Mouse (Mus musculus): ENCODE results near the gene Rbm45. TPM values are rescaled to one million over a fixed set of nuclear protein-coding genes. Genes with fewer than 3 reads are reported as not detected.

Rbm45 gene
- 17.4 and 19.5 TPM in 2 replicates for polyA plus RNA-seq (2014; fragmentation: Nextera tagmentation; extraction: Ambion mirVana)

- Histone ChIP-seq H3K9me3 (ENCODE audit: control insufficient read depth, low read length) (no peaks in the 10 kb centered on the region), H3K36me3 (ENCODE audit: control insufficient read depth, insufficient read depth, low read length) (peaks cover 31% of the 10 kb centered on the region), H3K4me2 (ENCODE audit: low read length) (peak within 1 kb of the TSS; percentile 79), H3K9ac (replicated peaks; ENCODE audit: low read length) (peak within 1 kb of the TSS; percentile 81), H3K27me3 (ENCODE audit: control insufficient read depth, insufficient read depth, low read length) (no peaks in the 10 kb centered on the region), H3K4me3 (replicated peaks; ENCODE audit: low read depth, low read length) (peak within 1 kb of the TSS; percentile 95), H3K4me1 (ENCODE audit: control insufficient read depth, insufficient read depth, low read length) (peaks cover 8% of the 10 kb centered on the region), H3K27ac (replicated peaks; ENCODE audit: low read depth, low read length) (peak within 1 kb of the TSS; percentile 67)
- DNase-seq (peak; percentile 96), ATAC-seq (ENCODE audit: low FRiP score, low TSS enrichment) (peak; percentile 92)
- under 1% methylated on average over 61 of the region's 61 CpGs for WGBS
These were observed at the start of gene Rbm45 for GRCm38 (mm10) chr2:76369821-76370655. Rbm45 (plus strand) TSS chr2:76369984.

- 85% methylated on average over 6 of the region's 6 CpGs for WGBS
- Histone ChIP-seq H3K4me3 (replicated peaks; ENCODE audit: low read depth, low read length) (no peak overlapping the region), H3K4me1 (ENCODE audit: control insufficient read depth, insufficient read depth, low read length) (no peaks in the 10 kb centered on the region), H3K27me3 (ENCODE audit: control insufficient read depth, insufficient read depth, low read length) (no peaks in the 10 kb centered on the region), H3K36me3 (ENCODE audit: control insufficient read depth, insufficient read depth, low read length) (no peaks in the 10 kb centered on the region), H3K27ac (replicated peaks; ENCODE audit: low read depth, low read length) (no peak overlapping the region), H3K4me2 (ENCODE audit: low read length) (no peak overlapping the region), H3K9ac (replicated peaks; ENCODE audit: low read length) (no peak overlapping the region), H3K9me3 (ENCODE audit: control insufficient read depth, low read length) (no peaks in the 10 kb centered on the region)
- DNase-seq (no peak), ATAC-seq (ENCODE audit: low FRiP score, low TSS enrichment) (no peak)
These were observed 49.4 kb upstream of the Rbm45 start for GRCm38 (mm10) chr2:76320336-76320735.

- Histone ChIP-seq H3K9me3 (ENCODE audit: control insufficient read depth, low read length) (no peaks in the 10 kb centered on the region), H3K4me3 (replicated peaks; ENCODE audit: low read depth, low read length) (no peak overlapping the region), H3K4me1 (ENCODE audit: control insufficient read depth, insufficient read depth, low read length) (no peaks in the 10 kb centered on the region), H3K4me2 (ENCODE audit: low read length) (no peak overlapping the region), H3K27ac (replicated peaks; ENCODE audit: low read depth, low read length) (no peak overlapping the region), H3K36me3 (ENCODE audit: control insufficient read depth, insufficient read depth, low read length) (no peaks in the 10 kb centered on the region), H3K9ac (replicated peaks; ENCODE audit: low read length) (no peak overlapping the region), H3K27me3 (ENCODE audit: control insufficient read depth, insufficient read depth, low read length) (no peaks in the 10 kb centered on the region)
- WGBS, result 85% methylated on average over 21 of the region's 21 CpGs
- DNase-seq (no peak), ATAC-seq (ENCODE audit: low FRiP score, low TSS enrichment) (no peak)
These were observed 46.5 kb upstream of the Rbm45 start for GRCm38 (mm10) chr2:76323185-76323875.

GRCm38 (mm10) chr2:76324463-76324862 lies 45.3 kb upstream of the Rbm45 start:
- no peak overlapping the region for H3K4me2 ChIP-seq (ENCODE audit: low read length)
- H3K27me3 ChIP-seq (ENCODE audit: control insufficient read depth, insufficient read depth, low read length), result no peaks in the 10 kb centered on the region
- H3K4me3 ChIP-seq (replicated peaks; ENCODE audit: low read depth, low read length), result no peak overlapping the region
- no peak for ATAC-seq (ENCODE audit: low FRiP score, low TSS enrichment)
- no peak for DNase-seq
- no peaks in the 10 kb centered on the region for H3K4me1 ChIP-seq (ENCODE audit: control insufficient read depth, insufficient read depth, low read length)
- WGBS, result 89% methylated on average over 5 of the region's 5 CpGs
- H3K27ac ChIP-seq (replicated peaks; ENCODE audit: low read depth, low read length), result no peak overlapping the region
- H3K9ac ChIP-seq (replicated peaks; ENCODE audit: low read length), result no peak overlapping the region
- no peaks in the 10 kb centered on the region for H3K36me3 ChIP-seq (ENCODE audit: control insufficient read depth, insufficient read depth, low read length)
- H3K9me3 ChIP-seq (ENCODE audit: control insufficient read depth, low read length), result no peaks in the 10 kb centered on the region

GRCm38 (mm10) chr2:76326161-76326560 lies 43.6 kb upstream of the Rbm45 start:
- ATAC-seq (ENCODE audit: low FRiP score, low TSS enrichment) (no peak), DNase-seq (no peak)
- no peaks in the 10 kb centered on the region for H3K27me3 ChIP-seq (ENCODE audit: control insufficient read depth, insufficient read depth, low read length)
- no peak overlapping the region for H3K4me3 ChIP-seq (replicated peaks; ENCODE audit: low read depth, low read length)
- H3K4me2 ChIP-seq (ENCODE audit: low read length), result no peak overlapping the region
- H3K9me3 ChIP-seq (ENCODE audit: control insufficient read depth, low read length), result no peaks in the 10 kb centered on the region
- H3K36me3 ChIP-seq (ENCODE audit: control insufficient read depth, insufficient read depth, low read length), result no peaks in the 10 kb centered on the region
- 92% methylated on average over 3 of the region's 3 CpGs for WGBS
- H3K4me1 ChIP-seq (ENCODE audit: control insufficient read depth, insufficient read depth, low read length), result no peaks in the 10 kb centered on the region
- H3K9ac ChIP-seq (replicated peaks; ENCODE audit: low read length), result no peak overlapping the region
- H3K27ac ChIP-seq (replicated peaks; ENCODE audit: low read depth, low read length), result no peak overlapping the region

GRCm38 (mm10) chr2:76330081-76330480 lies 39.7 kb upstream of the Rbm45 start:
- WGBS, result 90% methylated on average over 5 of the region's 5 CpGs
- Histone ChIP-seq H3K4me1 (ENCODE audit: control insufficient read depth, insufficient read depth, low read length) (no peaks in the 10 kb centered on the region), H3K36me3 (ENCODE audit: control insufficient read depth, insufficient read depth, low read length) (no peaks in the 10 kb centered on the region), H3K4me3 (replicated peaks; ENCODE audit: low read depth, low read length) (no peak overlapping the region), H3K27ac (replicated peaks; ENCODE audit: low read depth, low read length) (no peak overlapping the region), H3K27me3 (ENCODE audit: control insufficient read depth, insufficient read depth, low read length) (no peaks in the 10 kb centered on the region), H3K9me3 (ENCODE audit: control insufficient read depth, low read length) (no peaks in the 10 kb centered on the region), H3K4me2 (ENCODE audit: low read length) (no peak overlapping the region), H3K9ac (replicated peaks; ENCODE audit: low read length) (no peak overlapping the region)
- ATAC-seq (ENCODE audit: low FRiP score, low TSS enrichment) (no peak), DNase-seq (no peak)

- H3K27me3 ChIP-seq (ENCODE audit: control insufficient read depth, insufficient read depth, low read length), result no peaks in the 10 kb centered on the region
- no peaks in the 10 kb centered on the region for H3K9me3 ChIP-seq (ENCODE audit: control insufficient read depth, low read length)
- no peak overlapping the region for H3K4me3 ChIP-seq (replicated peaks; ENCODE audit: low read depth, low read length)
- no peaks in the 10 kb centered on the region for H3K4me1 ChIP-seq (ENCODE audit: control insufficient read depth, insufficient read depth, low read length)
- DNase-seq (no peak), ATAC-seq (ENCODE audit: low FRiP score, low TSS enrichment) (no peak)
- no peaks in the 10 kb centered on the region for H3K36me3 ChIP-seq (ENCODE audit: control insufficient read depth, insufficient read depth, low read length)
- no peak overlapping the region for H3K9ac ChIP-seq (replicated peaks; ENCODE audit: low read length)
- 80% methylated on average over 11 of the region's 11 CpGs for WGBS
- H3K27ac ChIP-seq (replicated peaks; ENCODE audit: low read depth, low read length), result no peak overlapping the region
- H3K4me2 ChIP-seq (ENCODE audit: low read length), result no peak overlapping the region
These were observed 37.5 kb upstream of the Rbm45 start for GRCm38 (mm10) chr2:76332161-76332805.

GRCm38 (mm10) chr2:76334596-76334995 lies 35.2 kb upstream of the Rbm45 start:
- no peak for DNase-seq

More at GRCm38 (mm10) chr2:76334596-76334995, 35.2 kb upstream of the Rbm45 start:
- H3K27ac ChIP-seq (replicated peaks; ENCODE audit: low read depth, low read length), result no peak overlapping the region
- no peak for ATAC-seq (ENCODE audit: low FRiP score, low TSS enrichment)
- no peaks in the 10 kb centered on the region for H3K36me3 ChIP-seq (ENCODE audit: control insufficient read depth, insufficient read depth, low read length)
- no peak overlapping the region for H3K9ac ChIP-seq (replicated peaks; ENCODE audit: low read length)
- H3K4me1 ChIP-seq (ENCODE audit: control insufficient read depth, insufficient read depth, low read length), result 0 out of 2 replicates have a peak, but pooled peaks cover 6% of the 10 kb centered on the region
- WGBS, result 84% methylated on average over 5 of the region's 5 CpGs
- H3K4me2 ChIP-seq (ENCODE audit: low read length), result no peak overlapping the region
- H3K4me3 ChIP-seq (replicated peaks; ENCODE audit: low read depth, low read length), result no peak overlapping the region
- H3K27me3 ChIP-seq (ENCODE audit: control insufficient read depth, insufficient read depth, low read length), result 0 out of 2 replicates have a peak, but pooled peaks cover 8% of the 10 kb centered on the region
- H3K9me3 ChIP-seq (ENCODE audit: control insufficient read depth, low read length), result no peaks in the 10 kb centered on the region

Measured in midbrain, embryonic 14.5 days (tissue).